Mouse (Mus musculus): ENCODE results near the gene Coro7. TPM values are rescaled to one million over a fixed set of nuclear protein-coding genes. Genes with fewer than 3 reads are reported as not detected.
"Not testable (repeated sequence)": the region's sequence is repeated elsewhere in the genome, so short reads cannot be mapped to it uniquely, and the experiment has no call there.

Coro7 gene
- total RNA-seq (2015; ENCODE audit: low replicate concordance) (14.6 and 24.2 TPM in 2 replicates), total RNA-seq (2017; ENCODE audit: low replicate concordance) (5.3 and 9.6 TPM in 2 replicates)

- ATAC-seq (replicated peaks; ENCODE audit: low FRiP score, poor library complexity, severe bottlenecking) = peak; percentile 87
Measured at GRCm38 (mm10) chr16:4679121-4680018, at the start of gene Coro7. Coro7 (minus strand) TSS chr16:4679777.

GRCm38 (mm10) chr16:4727963-4728362 lies 48.4 kb upstream of the Coro7 start:
- no peak for ATAC-seq (replicated peaks; ENCODE audit: low FRiP score, poor library complexity, severe bottlenecking)

- no peak for ATAC-seq (replicated peaks; ENCODE audit: low FRiP score, poor library complexity, severe bottlenecking)
Measured at GRCm38 (mm10) chr16:4727526-4727925, 47.9 kb upstream of the Coro7 start.

GRCm38 (mm10) chr16:4726528-4727128 lies 47.1 kb upstream of the Coro7 start:
- peak; percentile 71 for ATAC-seq (replicated peaks; ENCODE audit: low FRiP score, poor library complexity, severe bottlenecking)

- peak; percentile 99 for ATAC-seq (replicated peaks; ENCODE audit: low FRiP score, poor library complexity, severe bottlenecking)
Measured at GRCm38 (mm10) chr16:4725780-4726527, 46.4 kb upstream of the Coro7 start, which contains the start of gene Hmox2. Hmox2 (plus strand) TSS chr16:4726361.

GRCm38 (mm10) chr16:4725266-4725665 lies 45.7 kb upstream of the Coro7 start:
- ATAC-seq (replicated peaks; ENCODE audit: low FRiP score, poor library complexity, severe bottlenecking) = no peak

GRCm38 (mm10) chr16:4722915-4723209 lies 43.3 kb upstream of the Coro7 start:
- no peak for ATAC-seq (replicated peaks; ENCODE audit: low FRiP score, poor library complexity, severe bottlenecking)

GRCm38 (mm10) chr16:4722128-4722914 lies 42.7 kb upstream of the Coro7 start:
- no peak for ATAC-seq (replicated peaks; ENCODE audit: low FRiP score, poor library complexity, severe bottlenecking)

GRCm38 (mm10) chr16:4718753-4719518 lies 39.4 kb upstream of the Coro7 start, which contains the start of gene Nmral1:
Nmral1 (minus strand) TSS chr16:4719356.
- peak; percentile 94 for ATAC-seq (replicated peaks; ENCODE audit: low FRiP score, poor library complexity, severe bottlenecking)

- ATAC-seq (replicated peaks; ENCODE audit: low FRiP score, poor library complexity, severe bottlenecking) = no peak
Measured at GRCm38 (mm10) chr16:4717866-4718265, 38.3 kb upstream of the Coro7 start.

- ATAC-seq (replicated peaks; ENCODE audit: low FRiP score, poor library complexity, severe bottlenecking) = no peak
Measured at GRCm38 (mm10) chr16:4713861-4714710, 34.5 kb upstream of the Coro7 start.

GRCm38 (mm10) chr16:4711173-4711572 lies 31.6 kb upstream of the Coro7 start:
- ATAC-seq (replicated peaks; ENCODE audit: low FRiP score, poor library complexity, severe bottlenecking) = no peak

- ATAC-seq (replicated peaks; ENCODE audit: low FRiP score, poor library complexity, severe bottlenecking) = no peak
Measured at GRCm38 (mm10) chr16:4705541-4705940, 26.0 kb upstream of the Coro7 start.

- no peak for ATAC-seq (replicated peaks; ENCODE audit: low FRiP score, poor library complexity, severe bottlenecking)
Measured at GRCm38 (mm10) chr16:4702646-4703045, 23.1 kb upstream of the Coro7 start.

GRCm38 (mm10) chr16:4701211-4701610 lies 21.6 kb upstream of the Coro7 start:
- ATAC-seq (replicated peaks; ENCODE audit: low FRiP score, poor library complexity, severe bottlenecking) = no peak

GRCm38 (mm10) chr16:4689371-4689770 lies 9.8 kb upstream of the Coro7 start:
- not testable (repeated sequence) for ATAC-seq (replicated peaks; ENCODE audit: low FRiP score, poor library complexity, severe bottlenecking)

- no peak for ATAC-seq (replicated peaks; ENCODE audit: low FRiP score, poor library complexity, severe bottlenecking)
Measured at GRCm38 (mm10) chr16:4684457-4684791, 4.8 kb upstream of the Coro7 start.

Measured in erythroblast, adult 5-6 weeks (primary cell).